Mouse (Mus musculus): Measurements from ENCODE around the gene Samd14. TPM values are rescaled to one million over a fixed set of nuclear protein-coding genes. Genes with fewer than 3 reads are reported as not detected.

Samd14 gene
- polyA plus RNA-seq, 1 experiment, result 14.4 TPM

DNA sequence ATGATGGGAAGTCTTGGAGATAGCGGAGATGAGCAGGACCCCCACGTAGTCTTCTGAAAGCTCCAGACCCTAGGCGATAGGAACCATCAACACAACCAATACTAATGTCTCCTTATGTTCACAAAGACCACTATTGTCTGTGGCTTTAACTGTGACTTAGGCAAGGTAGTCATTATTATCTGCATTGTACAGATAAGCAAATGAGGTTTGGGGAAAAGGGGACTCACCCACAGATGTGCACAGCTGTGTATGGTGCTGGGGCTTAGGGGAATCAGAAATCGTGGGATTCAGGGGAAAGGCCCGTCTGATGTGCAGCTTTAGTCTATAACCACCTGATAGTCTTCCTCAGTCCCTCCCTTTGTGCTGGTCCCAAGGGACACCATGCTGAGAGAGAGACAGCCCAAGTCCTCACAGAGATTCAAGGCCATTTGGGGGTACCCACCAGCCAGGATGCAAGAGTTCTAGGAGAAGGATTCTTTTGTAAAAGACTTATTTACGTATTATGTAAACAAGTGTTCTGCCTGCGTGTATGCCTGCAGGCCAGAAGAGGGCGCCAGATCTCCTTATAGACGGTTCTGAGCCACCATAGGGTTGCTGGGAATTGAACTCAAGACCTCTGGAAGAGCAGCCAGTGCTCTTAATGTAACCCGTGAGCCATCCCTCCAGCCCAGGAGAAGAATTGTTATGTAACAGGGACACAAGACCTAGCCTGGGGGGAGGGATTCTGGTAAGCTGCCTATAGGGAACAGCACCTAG is 12.7 kb downstream of the Samd14 start:
- H3K4me3 ChIP-seq, result no peak overlapping the region
- H3K36me3 ChIP-seq (ENCODE audit: control insufficient read depth, insufficient read depth), result no peaks in the 10 kb centered on the region
- no peak for TF ChIP-seq TCF12 (IDR thresholded peaks at IDR 0.05; ENCODE audit: insufficient read depth, poor library complexity, severe bottlenecking)
- TF ChIP-seq POLR2AphosphoS2 (IDR thresholded peaks at IDR 0.05; ENCODE audit: insufficient read length, low read depth), result no peak
- no peak for TF ChIP-seq TCF3 (IDR thresholded peaks at IDR 0.05; ENCODE audit: insufficient read length, low read depth)
- TF ChIP-seq USF1 (IDR thresholded peaks at IDR 0.05; ENCODE audit: low read depth), result no peak
- no peak for TF ChIP-seq MYOD1 (IDR thresholded peaks at IDR 0.05; ENCODE audit: control insufficient read depth in 1 of 3, insufficient read length in 2 of 3, low read depth in 2 of 3)
- no peak for TF ChIP-seq CEBPB (IDR thresholded peaks at IDR 0.05; ENCODE audit: insufficient read depth, poor library complexity, severe bottlenecking)
- H3ac ChIP-seq (ENCODE audit: control insufficient read depth, insufficient read length), result no peak overlapping the region
- no peak overlapping the region for H3K4me2 ChIP-seq (ENCODE audit: low read depth)
- H3K79me2 ChIP-seq (ENCODE audit: control insufficient read depth, insufficient read depth), result no peaks in the 10 kb centered on the region
- H3K27me3 ChIP-seq (ENCODE audit: control insufficient read depth, insufficient read depth, insufficient read length), result no peaks in the 10 kb centered on the region

DNA sequence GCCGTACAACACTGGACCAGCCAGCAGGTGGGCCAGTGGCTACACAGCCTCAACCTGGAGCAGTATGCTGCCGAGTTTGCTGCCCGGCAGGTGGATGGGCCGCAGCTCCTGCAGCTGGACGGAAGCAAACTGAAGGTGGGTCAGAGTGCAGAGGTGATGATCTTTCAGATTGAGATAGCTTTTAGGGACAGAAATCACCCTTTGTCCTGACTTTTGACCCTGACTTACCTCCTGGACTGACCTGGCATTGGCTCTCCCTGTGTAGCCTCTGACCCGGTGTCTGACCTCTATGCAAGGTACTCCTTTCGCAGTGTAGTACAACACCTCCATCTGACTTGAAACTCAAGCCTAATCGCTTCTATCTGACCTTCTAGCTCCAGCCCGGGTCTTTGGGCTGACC is 13.8 kb downstream of the Samd14 start:
- H3ac ChIP-seq (ENCODE audit: control insufficient read depth, insufficient read length), result no peak overlapping the region
- TF ChIP-seq POLR2AphosphoS2 (IDR thresholded peaks at IDR 0.05; ENCODE audit: insufficient read length, low read depth), result peak; percentile 29
- TF ChIP-seq TCF12 (IDR thresholded peaks at IDR 0.05; ENCODE audit: insufficient read depth, poor library complexity, severe bottlenecking), result no peak
- TF ChIP-seq USF1 (IDR thresholded peaks at IDR 0.05; ENCODE audit: low read depth), result no peak
- TF ChIP-seq CEBPB (IDR thresholded peaks at IDR 0.05; ENCODE audit: insufficient read depth, poor library complexity, severe bottlenecking), result no peak
- no peaks in the 10 kb centered on the region for H3K79me2 ChIP-seq (ENCODE audit: control insufficient read depth, insufficient read depth)
- H3K36me3 ChIP-seq (ENCODE audit: control insufficient read depth, insufficient read depth), result no peaks in the 10 kb centered on the region
- H3K4me3 ChIP-seq, result no peak overlapping the region
- no peak overlapping the region for H3K4me2 ChIP-seq (ENCODE audit: low read depth)
- H3K27me3 ChIP-seq (ENCODE audit: control insufficient read depth, insufficient read depth, insufficient read length), result no peaks in the 10 kb centered on the region

DNA sequence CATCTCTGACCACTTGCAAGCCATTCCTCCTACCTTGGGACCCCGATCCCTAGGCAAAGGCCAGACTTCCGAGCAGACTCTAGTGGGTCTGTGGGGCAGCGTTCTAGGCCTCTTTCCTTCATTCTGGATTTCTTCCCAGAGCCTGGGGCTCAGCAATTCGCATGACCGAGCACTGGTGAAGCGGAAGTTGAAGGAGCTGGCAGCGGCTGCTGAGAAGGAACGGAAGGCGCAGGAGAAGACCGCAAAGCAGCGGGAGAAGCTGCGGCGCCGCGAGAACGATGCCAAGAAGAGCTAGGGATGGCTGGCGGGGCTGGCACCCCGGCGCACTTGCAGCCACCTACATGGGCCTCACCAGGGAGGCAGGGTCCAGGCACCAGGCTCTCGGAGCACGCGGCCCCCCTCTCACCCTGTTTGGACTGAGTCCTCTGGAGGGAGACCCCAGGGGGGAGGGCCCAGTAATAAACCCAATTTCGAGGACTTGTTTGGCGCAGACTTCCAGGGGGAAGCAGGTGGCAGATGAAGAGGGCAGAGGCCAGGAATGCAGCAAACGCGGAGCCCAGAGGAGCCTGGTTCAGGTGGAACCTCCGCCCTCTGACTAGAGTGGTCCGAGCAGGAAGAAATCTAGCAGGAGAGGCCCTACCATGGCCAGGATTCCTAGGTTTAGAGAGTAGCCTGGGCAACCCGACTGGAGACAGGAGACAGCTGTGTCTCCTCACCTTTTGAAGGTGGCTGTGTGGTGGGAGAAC is 14.9 kb downstream of the Samd14 start:
- Histone ChIP-seq H3K79me2 (ENCODE audit: control insufficient read depth, insufficient read depth) (no peaks in the 10 kb centered on the region), H3K36me3 (ENCODE audit: control insufficient read depth, insufficient read depth) (no peaks in the 10 kb centered on the region), H3K27me3 (ENCODE audit: control insufficient read depth, insufficient read depth, insufficient read length) (no peaks in the 10 kb centered on the region), H3K4me2 (ENCODE audit: low read depth) (no peak overlapping the region), H3K4me3 (no peak overlapping the region), H3ac (ENCODE audit: control insufficient read depth, insufficient read length) (no peak overlapping the region)
- no peak for TF ChIP-seq REST (IDR thresholded peaks at IDR 0.05; ENCODE audit: insufficient read depth, insufficient read length)
- TF ChIP-seq MAX (IDR thresholded peaks at IDR 0.05; ENCODE audit: low read depth), result no peak
- TF ChIP-seq MYOG (IDR thresholded peaks at IDR 0.05; ENCODE audit: control insufficient read depth in 1 of 3, insufficient read depth in 1 of 3, insufficient read length in 2 of 3, low read depth in 2 of 3), result no peak
- TF ChIP-seq TCF12 (IDR thresholded peaks at IDR 0.05; ENCODE audit: insufficient read depth, poor library complexity, severe bottlenecking), result no peak
- TF ChIP-seq TCF3 (IDR thresholded peaks at IDR 0.05; ENCODE audit: insufficient read length, low read depth), result no peak
- no peak for TF ChIP-seq USF1 (IDR thresholded peaks at IDR 0.05; ENCODE audit: low read depth)
- no peak for TF ChIP-seq MYOD1 (IDR thresholded peaks at IDR 0.05; ENCODE audit: control insufficient read depth in 1 of 3, insufficient read length in 2 of 3, low read depth in 2 of 3)
- TF ChIP-seq E2F4 (IDR thresholded peaks at IDR 0.05; ENCODE audit: insufficient read depth), result no peak
- no peak for TF ChIP-seq SRF (IDR thresholded peaks at IDR 0.05; ENCODE audit: control insufficient read depth, insufficient read length, low read depth)
- TF ChIP-seq POLR2AphosphoS2 (IDR thresholded peaks at IDR 0.05; ENCODE audit: insufficient read length, low read depth), result no peak
- no peak for TF ChIP-seq POLR2A (IDR thresholded peaks at IDR 0.05; ENCODE audit: insufficient read length, low read depth)
- no peak for TF ChIP-seq CEBPB (IDR thresholded peaks at IDR 0.05; ENCODE audit: insufficient read depth, poor library complexity, severe bottlenecking)

DNA sequence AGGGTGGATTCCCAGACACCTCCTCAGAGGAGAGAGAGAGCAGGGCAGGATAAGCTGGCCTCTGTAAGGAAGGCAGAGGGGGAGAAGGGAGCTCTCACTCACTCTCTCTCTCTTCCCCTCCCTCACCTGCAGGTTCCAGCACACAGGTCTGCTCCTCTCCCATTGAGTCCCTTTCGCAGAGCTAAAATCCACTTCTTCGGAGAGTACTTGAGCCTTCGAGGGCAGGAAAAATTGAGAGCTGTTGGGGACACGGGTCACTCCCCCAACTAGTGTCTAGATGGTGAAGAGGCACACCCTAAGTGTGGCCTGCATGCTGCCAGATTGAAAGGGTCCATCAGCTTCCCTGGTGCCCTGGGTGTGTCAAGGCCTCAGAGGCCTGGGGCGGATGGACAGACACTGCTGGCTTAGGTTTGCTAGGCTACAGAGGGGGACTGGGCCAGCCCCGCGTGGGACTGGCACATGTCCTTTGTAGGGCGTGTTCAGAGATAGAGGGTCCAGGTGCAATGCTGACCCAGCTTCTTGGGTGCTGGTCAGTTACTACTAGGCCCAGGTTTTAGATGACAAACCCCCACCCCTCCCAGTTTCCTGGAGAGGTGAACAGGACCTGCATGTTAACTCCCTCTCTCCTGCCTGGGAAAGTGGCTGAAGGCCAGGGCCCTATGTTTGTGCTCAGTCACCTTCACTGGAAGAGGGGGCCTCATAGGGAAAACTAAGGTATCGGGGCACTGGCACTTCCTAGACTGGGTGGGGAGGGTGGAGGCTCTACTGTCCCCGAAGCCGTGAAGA is 15.7 kb downstream of the Samd14 start:
- Histone ChIP-seq H3ac (ENCODE audit: control insufficient read depth, insufficient read length) (no peak overlapping the region), H3K27me3 (ENCODE audit: control insufficient read depth, insufficient read depth, insufficient read length) (no peaks in the 10 kb centered on the region), H3K79me2 (ENCODE audit: control insufficient read depth, insufficient read depth) (no peaks in the 10 kb centered on the region), H3K36me3 (ENCODE audit: control insufficient read depth, insufficient read depth) (no peaks in the 10 kb centered on the region), H3K4me3 (no peak overlapping the region), H3K4me2 (ENCODE audit: low read depth) (no peak overlapping the region)
- TF ChIP-seq SRF (IDR thresholded peaks at IDR 0.05; ENCODE audit: control insufficient read depth, insufficient read length, low read depth), result no peak
- no peak for TF ChIP-seq E2F4 (IDR thresholded peaks at IDR 0.05; ENCODE audit: insufficient read depth)
- no peak for TF ChIP-seq POLR2AphosphoS2 (IDR thresholded peaks at IDR 0.05; ENCODE audit: insufficient read length, low read depth)
- TF ChIP-seq TCF3 (IDR thresholded peaks at IDR 0.05; ENCODE audit: insufficient read length, low read depth), result no peak
- no peak for TF ChIP-seq CEBPB (IDR thresholded peaks at IDR 0.05; ENCODE audit: insufficient read depth, poor library complexity, severe bottlenecking)
- TF ChIP-seq MAX (IDR thresholded peaks at IDR 0.05; ENCODE audit: low read depth), result no peak
- TF ChIP-seq REST (IDR thresholded peaks at IDR 0.05; ENCODE audit: insufficient read depth, insufficient read length), result no peak
- no peak for TF ChIP-seq POLR2A (IDR thresholded peaks at IDR 0.05; ENCODE audit: insufficient read length, low read depth)
- TF ChIP-seq USF1 (IDR thresholded peaks at IDR 0.05; ENCODE audit: low read depth), result no peak

Data from myocyte (in vitro differentiated cells).